Mouse (Mus musculus) neural tube, embryonic 12.5 days (tissue): ENCODE measurements around the gene Zbtb7b. TPM values are rescaled to one million over a fixed set of nuclear protein-coding genes. Genes with fewer than 3 reads are reported as not detected.

ENCODE experiments used
- ATAC-seq: fragments of 200-750 bp; cut with Nextera tagmentation; 2 replicates; pipeline ENCODE4 v1.8.0; 2017; ENCODE audit warnings: low read depth, mild to moderate bottlenecking, moderate TSS enrichment, moderate library complexity; ENCODE audit not compliant: low FRiP score
- H3K27ac ChIP-seq: fragments of 300-500 bp; sonication (generic); 2 replicates; pipeline ENCODE4 v1.5.1; 2016
- H3K27me3 ChIP-seq: fragments of 300-500 bp; sonication (generic); replicated peaks from 2 replicates; pipeline ENCODE4 v1.6.1; 2016; ENCODE audit warnings: mild to moderate bottlenecking
- H3K36me3 ChIP-seq: fragments of 300-500 bp; sonication (generic); 2 replicates; pipeline ENCODE4 v1.6.1; 2016; ENCODE audit warnings: mild to moderate bottlenecking
- H3K4me1 ChIP-seq: fragments of 300-500 bp; sonication (generic); 2 replicates; pipeline ENCODE4 v1.6.1; 2016
- H3K4me2 ChIP-seq: fragments of 300-500 bp; sonication (generic); replicated peaks from 2 replicates; pipeline ENCODE4 v1.6.1; 2016; ENCODE audit warnings: mild to moderate bottlenecking
- H3K4me3 ChIP-seq: fragments of 300-500 bp; sonication (generic); 2 replicates; pipeline ENCODE4 v1.5.1; 2016
- H3K9ac ChIP-seq: fragments of 300-500 bp; sonication (generic); 2 replicates; pipeline ENCODE4 v1.6.1; 2016; ENCODE audit warnings: mild to moderate bottlenecking
- H3K9me3 ChIP-seq: fragments of 300-500 bp; sonication (generic); 2 replicates; pipeline ENCODE4 v1.6.1; 2016; ENCODE audit warnings: mild to moderate bottlenecking
- WGBS: fragments of 180-500 bp; shearing (Covaris S2); methylation state at CpG from one replicate; pipeline ENCODE4 v1.1.7; 2016; 5-methylcytosine and 5-hydroxymethylcytosine counted together
- polyA plus RNA-seq: library from polyadenylated mRNA; unstranded; fragments of >200 nt; fragmentation: Nextera tagmentation; extraction: Ambion mirVana; gene quantifications from 2 replicates; pipeline ENCODE4 v1.2.1, GENCODE M21; 2016

Gene Zbtb7b
- polyA plus RNA-seq, 1 experiment from 2014 or later = 0.71 TPM

GRCm38 (mm10) chr3:89332476-89332875, 62.1 kb downstream of the Zbtb7b start:
- H3K9ac ChIP-seq = 0 out of 2 replicates have a peak overlapping the region, but pooled peaks have one; percentile 8
- H3K9me3 ChIP-seq = no peaks in the 10 kb centered on the region
- no peaks in the 10 kb centered on the region; the same call in 1 of the 2 replicates for H3K27me3 ChIP-seq
- 29% methylated on average over 12 of the region's 12 CpGs for WGBS
- peaks cover 16% of the 10 kb centered on the region for H3K36me3 ChIP-seq
- ATAC-seq = peak; percentile 10; the same call in 1 of the 2 replicates
- no peak overlapping the region for H3K4me3 ChIP-seq
- peaks cover 65% of the 10 kb centered on the region for H3K4me1 ChIP-seq
- H3K27ac ChIP-seq = no peak overlapping the region
- H3K4me2 ChIP-seq = peak overlapping the region; percentile 16; the same call in 1 of the 2 replicates

GRCm38 (mm10) chr3:89332013-89332412, 62.6 kb downstream of the Zbtb7b start:
- H3K4me2 ChIP-seq = no peak overlapping the region
- no peak for ATAC-seq
- no peak overlapping the region for H3K27ac ChIP-seq
- H3K36me3 ChIP-seq = peaks cover 16% of the 10 kb centered on the region
- H3K9me3 ChIP-seq = no peaks in the 10 kb centered on the region
- no peaks in the 10 kb centered on the region; the same call in 1 of the 2 replicates for H3K27me3 ChIP-seq
- peaks cover 65% of the 10 kb centered on the region for H3K4me1 ChIP-seq
- no peak overlapping the region for H3K9ac ChIP-seq
- H3K4me3 ChIP-seq = no peak overlapping the region
- 31% methylated on average over 10 of the region's 10 CpGs for WGBS

- H3K9me3 ChIP-seq = no peaks in the 10 kb centered on the region
- 0 out of 2 replicates have a peak overlapping the region, but pooled peaks have one; percentile 8 for H3K9ac ChIP-seq
- no peaks in the 10 kb centered on the region; the same call in 1 of the 2 replicates for H3K27me3 ChIP-seq
- H3K4me1 ChIP-seq = peaks cover 63% of the 10 kb centered on the region
- H3K4me3 ChIP-seq = no peak overlapping the region
- no peak overlapping the region for H3K4me2 ChIP-seq
- H3K27ac ChIP-seq = no peak overlapping the region
- peaks cover 16% of the 10 kb centered on the region for H3K36me3 ChIP-seq
- ATAC-seq = no peak
- 79% methylated on average over 13 of the region's 13 CpGs for WGBS
These were observed 63.0 kb downstream of the Zbtb7b start for GRCm38 (mm10) chr3:89331561-89331960.

GRCm38 (mm10) chr3:89330948-89331347, 63.6 kb downstream of the Zbtb7b start:
- no peak for ATAC-seq
- no peaks in the 10 kb centered on the region; the same call in 1 of the 2 replicates for H3K27me3 ChIP-seq
- no peaks in the 10 kb centered on the region for H3K9me3 ChIP-seq
- H3K4me1 ChIP-seq = peaks cover 57% of the 10 kb centered on the region
- H3K9ac ChIP-seq = no peak overlapping the region
- WGBS = 22% methylated on average over 10 of the region's 10 CpGs
- 0 out of 2 replicates have a peak overlapping the region, but pooled peaks have one; percentile 12 for H3K4me2 ChIP-seq
- no peak overlapping the region for H3K4me3 ChIP-seq
- H3K36me3 ChIP-seq = peaks cover 16% of the 10 kb centered on the region
- H3K27ac ChIP-seq = no peak overlapping the region

GRCm38 (mm10) chr3:89330346-89330745, 64.2 kb downstream of the Zbtb7b start:
- peaks cover 53% of the 10 kb centered on the region for H3K4me1 ChIP-seq
- no peak overlapping the region for H3K4me3 ChIP-seq
- peaks cover 16% of the 10 kb centered on the region for H3K36me3 ChIP-seq
- 47% methylated on average over 3 of the region's 3 CpGs for WGBS
- H3K4me2 ChIP-seq = no peak overlapping the region
- H3K27me3 ChIP-seq = no peaks in the 10 kb centered on the region; the same call in 1 of the 2 replicates
- no peak overlapping the region for H3K27ac ChIP-seq
- H3K9me3 ChIP-seq = no peaks in the 10 kb centered on the region
- ATAC-seq = no peak
- H3K9ac ChIP-seq = no peak overlapping the region

GRCm38 (mm10) chr3:89328623-89329022, 66.0 kb downstream of the Zbtb7b start:
- peaks cover under 1% of the 10 kb centered on the region for H3K36me3 ChIP-seq
- ATAC-seq = no peak
- 9% methylated on average over 4 of the region's 4 CpGs for WGBS
- peaks cover 53% of the 10 kb centered on the region for H3K4me1 ChIP-seq
- H3K27me3 ChIP-seq = no peaks in the 10 kb centered on the region; the same call in 1 of the 2 replicates
- 0 out of 2 replicates have a peak overlapping the region, but pooled peaks have one; percentile 29 for H3K9ac ChIP-seq
- H3K4me2 ChIP-seq = no peak overlapping the region
- H3K9me3 ChIP-seq = no peaks in the 10 kb centered on the region
- no peak overlapping the region for H3K4me3 ChIP-seq
- H3K27ac ChIP-seq = no peak overlapping the region

Other genes with a start within 250 kb of the Zbtb7b start
- gene Hcn3, start 234.6 kb downstream of the Zbtb7b start, polyA plus RNA-seq = 19.5 and 23.2 TPM in 2 replicates
- 38.5 and 43.0 TPM in 2 replicates for gene Clk2, start 230.0 kb downstream of the Zbtb7b start, polyA plus RNA-seq
- gene Scamp3, start 217.3 kb downstream of the Zbtb7b start, polyA plus RNA-seq = 109 and 110 TPM in 2 replicates
- 34.1 and 42.5 TPM in 2 replicates for gene Fam189b, start 211.6 kb downstream of the Zbtb7b start, polyA plus RNA-seq
- 44.0 and 50.3 TPM in 2 replicates for gene Gba, start 191.8 kb downstream of the Zbtb7b start, polyA plus RNA-seq
- gene Thbs3, start 179.6 kb downstream of the Zbtb7b start, polyA plus RNA-seq = 46.4 and 48.2 TPM in 2 replicates
- gene Mtx1, start 167.7 kb downstream of the Zbtb7b start, polyA plus RNA-seq = 174 TPM in 2 replicates
- gene Muc1, start 165.7 kb downstream of the Zbtb7b start, polyA plus RNA-seq = 0.84 and 1.1 TPM in 2 replicates
- gene Krtcap2, start 148.8 kb downstream of the Zbtb7b start, polyA plus RNA-seq = 232 and 252 TPM in 2 replicates
- gene Trim46, start 148.5 kb downstream of the Zbtb7b start, polyA plus RNA-seq = 32.4 and 33.5 TPM in 2 replicates
- 76.4 and 83.4 TPM in 2 replicates for gene Dpm3, start 135.4 kb downstream of the Zbtb7b start, polyA plus RNA-seq
- gene Slc50a1, start 124.2 kb downstream of the Zbtb7b start, polyA plus RNA-seq = 39.0 and 40.2 TPM in 2 replicates
- 14.4 and 15.9 TPM in 2 replicates for gene Efna1, start 113.6 kb downstream of the Zbtb7b start, polyA plus RNA-seq
- gene Efna3, start 71.8 kb downstream of the Zbtb7b start, polyA plus RNA-seq = 51.3 and 54.7 TPM in 2 replicates
- gene Efna4, start 56.7 kb downstream of the Zbtb7b start, polyA plus RNA-seq = 15.8 and 17.8 TPM in 2 replicates
- 37.1 and 40.4 TPM in 2 replicates for gene Adam15, start 44.8 kb downstream of the Zbtb7b start, polyA plus RNA-seq
- 0.10 and 0.17 TPM in 2 replicates for gene Dcst2, start 32.8 kb downstream of the Zbtb7b start, polyA plus RNA-seq
- gene Dcst1, start 29.5 kb downstream of the Zbtb7b start, polyA plus RNA-seq = 0.57 and 0.68 TPM in 2 replicates
- 0.37 and 0.46 TPM in 2 replicates for gene Lenep, start 8.0 kb upstream of the Zbtb7b start, polyA plus RNA-seq
- gene Flad1, start 17.1 kb upstream of the Zbtb7b start, polyA plus RNA-seq = 33.4 and 35.0 TPM in 2 replicates
- 252 and 272 TPM in 2 replicates for gene Cks1b, start 23.6 kb upstream of the Zbtb7b start, polyA plus RNA-seq
- gene Shc1, start 23.7 kb upstream of the Zbtb7b start, polyA plus RNA-seq = 51.4 and 57.5 TPM in 2 replicates
- 55.9 and 57.3 TPM in 2 replicates for gene Pygo2, start 35.4 kb upstream of the Zbtb7b start, polyA plus RNA-seq
- 15.5 and 16.8 TPM in 2 replicates for gene Pbxip1, start 41.9 kb upstream of the Zbtb7b start, polyA plus RNA-seq
- gene Pmvk, start 59.8 kb upstream of the Zbtb7b start, polyA plus RNA-seq = 81.6 and 84.1 TPM in 2 replicates
- 2.7 and 3.4 TPM in 2 replicates for gene Kcnn3, start 125.4 kb upstream of the Zbtb7b start, polyA plus RNA-seq